Comparison of ENCODE assay signal across 8 mouse cellular contexts in genomic region chr1:136233892-136234594, GRCm38 (mm10). TPM values are rescaled to one million over a fixed set of nuclear protein-coding genes. Genes with fewer than 3 reads are reported as not detected.
A peak's percentile ranks its signal among the peaks of the same experiment; 100 is the strongest.
DNase-seq lines count a peak whose midpoint lies in the region; ATAC-seq and TF ChIP-seq lines count a peak whose summit lies in the region.

Gene Inava (minus strand): TSS chr1:136234264.

- peaks cover 28% of the 10 kb centered on the region for H3K4me1 ChIP-seq in hindbrain, embryonic 11.5 days (replicated peaks; ENCODE audit: control insufficient read depth, insufficient read depth, low read length)
- peaks cover 62% of the 10 kb centered on the region for H3K4me1 ChIP-seq in midbrain, embryonic 10.5 days
- peaks cover 20% of the 10 kb centered on the region; the same call in 1 of the 2 replicates for H3K4me1 ChIP-seq in stomach, embryonic 15.5 days

- H3K27me3 ChIP-seq in hindbrain, embryonic 11.5 days (ENCODE audit: control insufficient read depth, insufficient read depth, low read length): no peaks in the 10 kb centered on the region
- peaks cover 82% of the 10 kb centered on the region for H3K27me3 ChIP-seq in midbrain, embryonic 10.5 days (ENCODE audit: low read depth, poor library complexity, severe bottlenecking)
- no peaks in the 10 kb centered on the region for H3K27me3 ChIP-seq in stomach, embryonic 15.5 days (replicated peaks)

- H3K27ac ChIP-seq in gastrocnemius, adult 2 months: no peak within 1 kb of the TSS
- H3K27ac ChIP-seq in hindbrain, embryonic 11.5 days (ENCODE audit: low read depth, low read length): peak within 1 kb of the TSS; percentile 78
- peak within 1 kb of the TSS; percentile 96 for H3K27ac ChIP-seq in midbrain, embryonic 10.5 days (replicated peaks)
- H3K27ac ChIP-seq in stomach, embryonic 15.5 days: peak within 1 kb of the TSS; percentile 88

- peak within 1 kb of the TSS; percentile 73 for H3K4me2 ChIP-seq in hindbrain, embryonic 11.5 days (replicated peaks; ENCODE audit: low read depth, low read length)
- H3K4me2 ChIP-seq in stomach, embryonic 15.5 days: peak within 1 kb of the TSS; percentile 93

- H3K9me3 ChIP-seq in hindbrain, embryonic 11.5 days (ENCODE audit: control insufficient read depth, low read length): no peaks in the 10 kb centered on the region
- no peaks in the 10 kb centered on the region for H3K9me3 ChIP-seq in midbrain, embryonic 10.5 days (replicated peaks)
- no peaks in the 10 kb centered on the region for H3K9me3 ChIP-seq in stomach, embryonic 15.5 days

- 0% methylated on average over 35 of the region's 51 CpGs for WGBS in hindbrain, embryonic 11.5 days
- WGBS in midbrain, embryonic 10.5 days: under 1% methylated on average over 46 of the region's 51 CpGs
- under 1% methylated on average over 51 of the region's 51 CpGs for WGBS in stomach, embryonic 15.5 days

- peak; percentile 87 for ATAC-seq in hindbrain, embryonic 11.5 days (ENCODE audit: low FRiP score)
- peak; percentile 45; the same call in 1 of the 2 replicates for ATAC-seq in stomach, embryonic 15.5 days (ENCODE audit: insufficient read depth, low FRiP score, low read depth)

- peak within 1 kb of the TSS; percentile 77 for H3K9ac ChIP-seq in hindbrain, embryonic 11.5 days (ENCODE audit: low read depth, low read length)
- peak within 1 kb of the TSS; percentile 29; the same call in 1 of the 2 replicates for H3K9ac ChIP-seq in stomach, embryonic 15.5 days

- H3K36me3 ChIP-seq in hindbrain, embryonic 11.5 days (ENCODE audit: control insufficient read depth, insufficient read depth, low read length): no peaks in the 10 kb centered on the region
- H3K36me3 ChIP-seq in midbrain, embryonic 10.5 days: no peaks in the 10 kb centered on the region
- no peaks in the 10 kb centered on the region for H3K36me3 ChIP-seq in stomach, embryonic 15.5 days

- peak within 1 kb of the TSS; percentile 73 for H3K4me3 ChIP-seq in gastrocnemius, adult 2 months
- peak within 1 kb of the TSS; percentile 64 for H3K4me3 ChIP-seq in hindbrain, embryonic 11.5 days (ENCODE audit: low read depth, low read length)
- peak within 1 kb of the TSS; percentile 76 for H3K4me3 ChIP-seq in midbrain, embryonic 10.5 days
- peak within 1 kb of the TSS; percentile 61 for H3K4me3 ChIP-seq in stomach, embryonic 15.5 days (replicated peaks)

- DNase-seq in gastrocnemius, adult 2 months: peak; percentile 30
- DNase-seq in gastrocnemius, postnatal 4 days (ENCODE audit: low spot score in 2 of 2): no peak
- DNase-seq in T-cell, adult 2 months (ENCODE audit: low spot score): peak; percentile 29
- peak; percentile 94 for DNase-seq in embryo, embryonic 11 days
- DNase-seq in hindbrain, embryonic 11.5 days (ENCODE audit: low spot score): peak; percentile 90
- peak; percentile 14 to 24 for DNase-seq in left cerebral cortex, postnatal 25 days (ENCODE audit: low spot score in 2 of 2)
- peak; percentile 93 for DNase-seq in midbrain, embryonic 10.5 days (ENCODE audit: low spot score)

- intact Hi-C loops in gastrocnemius, adult 2 months (cut with DNase I): no loop called here
- intact Hi-C loops in left cerebral cortex, postnatal 25 days (cut with DNase I): no loop called here

- TF ChIP-seq CTCF in gastrocnemius, adult 2 months (IDR thresholded peaks at IDR 0.05): no peak

RNA-seq across cellular contexts. Expression of gene Inava, which starts in this region (rescaled TPM):
- not detected for total RNA-seq in gastrocnemius, adult 2 months (2021)
- under 1 TPM; 0.22 to 0.29 TPM for total RNA-seq in gastrocnemius, postnatal 4 days (2021)
- 13.9 and 14.3 TPM in 2 replicates for polyA plus RNA-seq in hindbrain, embryonic 11.5 days (2014; fragmentation: Nextera tagmentation; extraction: Ambion mirVana)
- 1 to 10 TPM; 2.9 to 3.1 TPM for total RNA-seq in left cerebral cortex, postnatal 25 days (2021)
- polyA plus RNA-seq in midbrain, embryonic 10.5 days (2016; fragmentation: Nextera tagmentation; extraction: Ambion mirVana): 17.6 and 18.8 TPM in 2 replicates
- 30.8 and 33.1 TPM in 2 replicates for polyA plus RNA-seq in stomach, embryonic 15.5 days (2015; fragmentation: Nextera tagmentation; extraction: Ambion mirVana)

Comparison
In these comparisons a context has a peak if more than half of its experiments do, and no peak if none do; other contexts are left out.
1. Peak in DNase-seq and H3K4me3 ChIP-seq in gastrocnemius, adult 2 months; RNA of the gene not detected or under 1 TPM.
2. DNase-seq: peak in T-cell, adult 2 months (single experiment), embryo, embryonic 11 days (single experiment), hindbrain, embryonic 11.5 days (single experiment), left cerebral cortex, postnatal 25 days (2 of 2) and midbrain, embryonic 10.5 days (single experiment); none in gastrocnemius, postnatal 4 days (0 of 2).
3. Peak in every context shown above with its lines, with median percentiles within 50 percentile points of each other: H3K4me3 ChIP-seq.